Mouse (Mus musculus) limb, embryonic 14.5 days (tissue): Measurements from ENCODE around the gene Gprc6a. TPM values are rescaled to one million over a fixed set of nuclear protein-coding genes. Genes with fewer than 3 reads are reported as not detected.

Experiments used
- ATAC-seq: fragments of 200-750 bp; cut with Nextera tagmentation; 2 replicates; pipeline ENCODE4 v1.8.0; 2017; ENCODE audit warnings: low read depth, moderate number of reproducible peaks, moderate TSS enrichment; ENCODE audit not compliant: low FRiP score
- DNase-seq: peaks from one replicate; pipeline ENCODE4 v3.0.0-alpha.2; 2015; ENCODE audit warnings: low spot score
- H3K27ac ChIP-seq: fragments of 300-500 bp; sonication (generic); replicated peaks from 2 replicates; pipeline ENCODE4 v1.5.1; 2014; ENCODE audit warnings: low read depth, mild to moderate bottlenecking, low read length, moderate library complexity, mixed read lengths
- H3K27me3 ChIP-seq: fragments of 300-500 bp; sonication (generic); 2 replicates; pipeline ENCODE4 v1.6.1; 2014; ENCODE audit warnings: low read length, mixed read lengths; ENCODE audit not compliant: control insufficient read depth, insufficient read depth
- H3K36me3 ChIP-seq: fragments of 300-500 bp; sonication (generic); 2 replicates; pipeline ENCODE4 v1.6.1; 2014; ENCODE audit warnings: mild to moderate bottlenecking, low read length, moderate library complexity, mixed read lengths; ENCODE audit not compliant: control insufficient read depth, insufficient read depth
- H3K4me1 ChIP-seq: fragments of 300-500 bp; sonication (generic); 2 replicates; pipeline ENCODE4 v1.6.1; 2014; ENCODE audit warnings: antibody characterized with exemption, low read length, mixed read lengths; ENCODE audit not compliant: control insufficient read depth, insufficient read depth
- H3K4me2 ChIP-seq: fragments of 300-500 bp; sonication (generic); replicated peaks from 2 replicates; pipeline ENCODE4 v1.6.1; 2014; ENCODE audit warnings: low read depth, mild to moderate bottlenecking, low read length, moderate library complexity; ENCODE audit not compliant: severe bottlenecking
- H3K4me3 ChIP-seq: fragments of 300-500 bp; sonication (generic); replicated peaks from 2 replicates; pipeline ENCODE4 v1.5.1; 2014; ENCODE audit warnings: low read length
- H3K9ac ChIP-seq: fragments of 300-500 bp; sonication (generic); 2 replicates; pipeline ENCODE4 v1.6.1; 2014; ENCODE audit warnings: mild to moderate bottlenecking, low read depth, low read length, moderate library complexity; ENCODE audit not compliant: severe bottlenecking
- H3K9me3 ChIP-seq: fragments of 300-500 bp; sonication (generic); 2 replicates; pipeline ENCODE4 v1.6.1; 2016; ENCODE audit warnings: low read length; ENCODE audit not compliant: control insufficient read depth
- POLR2A ChIP-seq: fragments of 200-500 bp; IDR thresholded peaks from 2 replicates; pipeline ENCODE4 v1.8.0; 2012; ENCODE audit warnings: inconsistent platforms, mild to moderate bottlenecking, moderate library complexity, borderline replicate concordance; ENCODE audit not compliant: insufficient read depth, insufficient read length; ENCODE audit errors: extremely low read depth
- WGBS: fragments of 180-500 bp; shearing (Covaris S2); extraction: QIAGEN DNeasy Blood & Tissue Kit; methylation state at CpG from one replicate; pipeline ENCODE4 v1.1.7; 2014; 5-methylcytosine and 5-hydroxymethylcytosine counted together
- polyA plus RNA-seq, 2 experiments: library from polyadenylated mRNA; depleted of rRNA in 1 of 2; stranded (reverse) in 1 of 2; unstranded in 1 of 2; fragments of >200 nt; fragmentation: Nextera tagmentation in 1 of 2; extraction: Ambion mirVana in 1 of 2; gene quantifications; 2 replicates each; pipeline versions ENCODE4 v1.2.1 to v1.2.3; 2012 to 2014

The Gprc6a gene
- polyA plus RNA-seq (2012; rRNA removed), result not detected in 2 replicates
- polyA plus RNA-seq (2014; fragmentation: Nextera tagmentation; extraction: Ambion mirVana), result not detected in 2 replicates

DNA sequence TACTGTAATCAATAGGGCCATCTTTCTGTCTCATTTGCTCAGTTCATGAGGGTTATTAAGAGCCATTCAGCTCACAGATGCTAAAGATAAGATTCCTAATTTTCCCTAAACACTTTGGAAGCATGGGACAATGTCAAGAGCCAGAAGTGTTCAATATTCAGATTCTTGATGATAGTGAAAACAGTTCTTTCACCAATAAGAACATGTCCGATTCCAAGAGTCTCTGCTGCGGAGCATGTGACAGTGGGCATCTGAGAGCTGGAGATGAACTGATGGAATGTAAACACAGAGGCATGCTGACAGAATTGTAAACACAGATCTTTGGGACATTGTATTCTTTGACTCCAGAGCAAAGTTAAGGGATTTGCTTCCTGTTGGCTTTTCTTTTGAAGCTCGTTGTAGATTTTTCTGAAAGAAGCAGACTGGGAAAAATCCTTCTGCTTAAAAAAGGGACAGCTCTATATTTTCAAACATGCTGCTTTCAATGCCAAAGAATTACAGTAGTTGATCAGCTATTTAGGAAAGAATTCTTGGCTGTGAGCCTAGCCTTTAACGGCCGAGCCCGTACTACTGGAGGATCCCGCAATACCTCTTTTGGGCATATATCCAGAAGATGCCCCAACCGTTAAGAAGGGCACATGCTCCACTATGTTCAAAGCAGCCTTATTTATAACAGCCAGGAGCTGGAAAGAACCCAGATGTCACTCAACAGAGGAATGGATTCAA, at the start of gene Gprc6a:
Gene Gprc6a, minus strand, starts transcription at position 51 of the 726 bp plus-strand sequence.
- no peak within 1 kb of the TSS for H3K4me3 ChIP-seq
- no peaks in the 10 kb centered on the region for H3K27me3 ChIP-seq
- ATAC-seq (no peak), DNase-seq (no peak)
- no peak within 1 kb of the TSS for H3K27ac ChIP-seq
- WGBS, result 64% methylated on average over 8 of the region's 8 CpGs
- H3K9me3 ChIP-seq, result no peaks in the 10 kb centered on the region
- H3K9ac ChIP-seq, result no peak within 1 kb of the TSS
- no peaks in the 10 kb centered on the region for H3K4me1 ChIP-seq
- no peak within 1 kb of the TSS for H3K4me2 ChIP-seq
- TF ChIP-seq POLR2A, result no peak
- no peaks in the 10 kb centered on the region for H3K36me3 ChIP-seq

DNA sequence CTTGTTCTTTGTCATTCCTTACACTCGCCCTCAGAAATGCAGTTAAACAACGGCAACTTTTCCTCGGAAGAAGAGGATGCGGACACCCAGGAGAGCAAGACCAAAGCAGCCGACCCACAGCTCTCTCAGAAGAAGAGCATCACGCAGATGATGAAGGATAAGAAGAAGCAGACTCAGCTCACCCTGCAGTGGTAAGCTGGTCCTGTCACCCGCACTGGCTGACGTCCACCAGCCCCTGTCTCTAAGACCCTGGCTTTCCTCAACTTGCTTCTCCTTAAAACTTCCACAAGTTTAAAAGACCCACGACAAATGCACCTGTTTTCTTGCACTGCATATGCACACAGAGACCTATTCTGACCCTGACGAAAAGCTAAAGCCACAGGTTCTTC, 47.0 kb upstream of the Gprc6a start:
- 18% methylated on average over 10 of the region's 10 CpGs for WGBS
- Histone ChIP-seq H3K4me2 (peak overlapping the region; percentile 75), H3K9ac (no peak overlapping the region), H3K27me3 (peaks cover 21% of the 10 kb centered on the region), H3K9me3 (no peaks in the 10 kb centered on the region), H3K27ac (no peak overlapping the region), H3K4me3 (peak overlapping the region; percentile 39), H3K36me3 (no peaks in the 10 kb centered on the region), H3K4me1 (peaks cover 4% of the 10 kb centered on the region; the same call in 1 of the 2 replicates)
- TF ChIP-seq POLR2A, result no peak
- no peak for DNase-seq
- ATAC-seq, result no peak

DNA sequence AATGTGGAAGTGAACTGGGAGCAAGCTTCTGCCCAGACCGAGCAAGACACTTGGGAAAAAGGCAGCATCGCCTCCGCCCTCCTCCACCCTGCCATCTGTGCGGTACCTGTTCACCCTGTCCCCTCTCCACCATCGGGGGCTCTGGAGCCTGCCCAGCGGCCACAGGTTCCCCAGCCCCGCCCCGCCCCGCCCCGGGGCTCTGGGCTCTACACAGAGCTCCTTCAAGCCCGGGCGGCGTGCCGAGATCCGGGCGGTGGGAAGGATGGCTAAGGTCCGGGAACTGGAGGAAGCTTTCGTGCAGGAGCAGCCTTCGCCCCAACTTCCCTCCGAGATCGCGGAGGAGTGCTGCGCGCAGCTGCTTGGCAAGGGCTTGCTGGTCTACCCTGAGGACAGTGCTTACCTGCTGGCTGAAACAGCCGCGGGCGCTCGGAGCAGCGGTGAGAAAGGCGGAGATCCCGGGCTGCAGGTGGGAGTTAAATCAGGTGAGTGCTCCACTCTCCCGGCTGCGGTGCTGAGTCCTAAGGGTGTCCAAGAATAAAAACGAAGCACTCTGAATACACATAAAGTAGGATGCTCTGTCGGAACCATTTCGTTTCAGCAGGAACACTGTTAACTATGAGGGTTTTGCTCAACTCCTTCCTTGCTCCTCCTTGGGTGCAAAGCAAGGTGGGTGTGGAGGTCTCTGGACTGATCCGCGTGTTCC, 46.4 kb upstream of the Gprc6a start, which contains the start of gene Rfx6:
Gene Rfx6, plus strand, starts transcription at position 209 of the 703 bp plus-strand sequence.
- DNase-seq (no peak), ATAC-seq (peak; percentile 34; the same call in 1 of the 2 replicates)
- Histone ChIP-seq H3K4me1 (peaks cover 4% of the 10 kb centered on the region; the same call in 1 of the 2 replicates), H3K4me3 (peak within 1 kb of the TSS; percentile 39), H3K9ac (peak within 1 kb of the TSS; percentile 34; the same call in 1 of the 2 replicates), H3K36me3 (no peaks in the 10 kb centered on the region), H3K27ac (no peak within 1 kb of the TSS), H3K4me2 (peak within 1 kb of the TSS; percentile 75), H3K27me3 (peaks cover 21% of the 10 kb centered on the region), H3K9me3 (no peaks in the 10 kb centered on the region)
- TF ChIP-seq POLR2A, result no peak
- under 1% methylated on average over 36 of the region's 38 CpGs for WGBS

DNA sequence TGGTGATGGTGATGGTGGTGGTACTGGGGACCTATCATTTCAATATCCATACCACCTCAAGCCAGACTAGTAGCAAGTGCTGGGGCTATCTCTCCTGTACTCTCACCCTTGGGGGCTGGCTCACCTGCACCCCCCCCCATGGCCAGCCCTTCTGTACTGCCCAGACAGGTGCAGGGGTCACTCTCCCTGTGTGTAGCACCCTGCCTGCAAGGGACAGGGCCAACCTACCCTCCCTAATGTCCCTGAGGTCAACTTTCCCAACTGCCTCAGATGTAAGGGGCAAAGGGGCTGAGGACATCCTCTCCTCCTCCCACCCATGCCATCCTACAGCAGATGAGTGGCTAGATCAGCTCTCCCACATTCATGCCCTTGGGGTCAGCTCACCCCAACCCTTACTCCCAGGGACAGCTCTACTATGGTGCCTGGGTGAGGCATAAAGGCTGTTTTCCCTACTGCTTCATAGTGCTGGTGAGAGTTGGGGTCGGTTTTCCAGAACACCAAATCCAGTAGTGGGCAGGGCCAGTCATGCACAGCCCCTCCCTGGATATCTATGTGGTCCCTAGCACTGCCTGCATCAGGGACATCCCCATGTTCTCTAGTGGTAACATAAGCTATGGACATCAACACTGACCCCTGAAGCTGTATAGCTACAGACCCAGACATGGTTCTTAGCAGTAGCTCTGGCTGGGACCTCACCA, 41.0 kb upstream of the Gprc6a start:
- no peak for TF ChIP-seq POLR2A
- ATAC-seq (no peak), DNase-seq (no peak)
- H3K27me3 ChIP-seq, result peaks cover 8% of the 10 kb centered on the region
- no peaks in the 10 kb centered on the region for H3K9me3 ChIP-seq
- H3K4me1 ChIP-seq, result no peaks in the 10 kb centered on the region
- no peak overlapping the region for H3K27ac ChIP-seq
- H3K9ac ChIP-seq, result no peak overlapping the region
- H3K4me2 ChIP-seq, result no peak overlapping the region
- 64% methylated on average over 1 of the region's 1 CpGs for WGBS
- no peak overlapping the region for H3K4me3 ChIP-seq
- H3K36me3 ChIP-seq, result no peaks in the 10 kb centered on the region

DNA sequence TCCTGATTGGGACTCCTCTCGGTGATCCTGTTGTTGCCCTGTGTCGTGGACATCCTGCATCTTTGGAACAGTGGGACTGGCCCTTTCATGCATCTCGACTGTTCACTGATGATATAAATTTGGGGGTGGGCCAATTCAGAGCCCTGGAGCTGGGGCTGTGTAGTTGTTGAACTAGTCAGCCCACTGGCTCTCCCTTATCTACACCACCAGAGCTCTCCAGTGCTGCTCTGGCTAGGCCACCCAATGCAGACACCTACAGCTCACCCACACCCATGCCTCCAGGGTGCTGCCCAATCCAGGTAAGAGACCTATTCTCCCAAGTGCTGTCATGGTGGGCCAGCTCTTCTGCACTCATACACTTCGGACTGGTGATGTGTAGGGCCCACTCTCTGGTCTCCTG, 40.3 kb upstream of the Gprc6a start:
- Histone ChIP-seq H3K9me3 (no peaks in the 10 kb centered on the region), H3K27ac (no peak overlapping the region), H3K4me3 (no peak overlapping the region), H3K9ac (no peak overlapping the region), H3K27me3 (peaks cover 3% of the 10 kb centered on the region), H3K4me2 (no peak overlapping the region), H3K36me3 (no peaks in the 10 kb centered on the region), H3K4me1 (no peaks in the 10 kb centered on the region)
- DNase-seq, result no peak
- 82% methylated on average over 4 of the region's 4 CpGs for WGBS
- no peak for TF ChIP-seq POLR2A
- ATAC-seq, result no peak
